Mouse (Mus musculus): ENCODE results near the gene Heatr9.

- TF ChIP-seq CTCF (IDR thresholded peaks at IDR 0.05; ENCODE audit: low read depth, low read length) (no peak), POLR2A (IDR thresholded peaks at IDR 0.05; ENCODE audit: insufficient read depth, low read length) (no peak)
These were observed 46.8 kb upstream of the Heatr9 start for GRCm38 (mm10) chr11:83568786-83569185.
